Comparison of ENCODE assay signal across 10 mouse cellular contexts in the genomic region with DNA sequence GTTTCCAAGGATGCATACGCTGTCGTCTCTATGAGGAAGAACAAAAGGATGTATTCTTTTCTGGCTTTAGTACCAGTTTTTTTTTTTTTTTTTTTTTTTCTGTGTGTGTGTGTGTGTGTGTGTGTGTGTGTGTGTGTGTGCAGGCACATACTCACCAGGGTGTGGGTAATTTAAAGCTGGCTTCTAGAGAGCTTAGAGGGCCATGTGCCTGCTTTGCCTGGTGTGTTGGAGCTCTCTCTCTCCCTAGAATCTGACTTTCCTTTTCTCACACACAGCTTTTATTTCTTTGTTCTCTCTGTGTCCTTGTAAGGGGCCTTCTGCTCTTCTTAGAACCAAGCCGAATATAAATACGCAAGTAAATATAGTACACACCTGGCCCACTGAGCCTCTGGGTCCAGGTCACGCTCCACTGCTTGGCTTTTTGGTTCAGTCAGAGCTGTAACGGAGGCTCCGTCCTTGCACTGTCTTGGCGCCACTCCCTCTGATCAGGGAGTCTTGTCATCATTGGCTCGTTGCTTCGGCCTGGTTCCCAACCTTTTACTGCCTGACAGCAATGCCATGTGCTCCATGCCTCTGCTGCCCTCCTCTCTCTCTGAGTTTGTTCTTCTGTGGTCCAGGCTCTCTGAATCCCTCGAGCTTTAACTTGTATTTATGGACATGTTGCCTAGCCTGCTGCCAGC.
A peak's percentile ranks its signal among the peaks of the same experiment; 100 is the strongest.
DNase-seq lines count a peak whose midpoint lies in the region; ATAC-seq and TF ChIP-seq lines count a peak whose summit lies in the region.
"Had no signal": no experiment of that assay in that cellular context is flagged by ENCODE, and none has a peak within 500 bp of the region (broad histone marks: within the 10 kb centered on the region; RNA-seq: fewer than 3 reads in every experiment).

No protein-coding gene starts in this region.

- no peak overlapping the region for H3K9ac ChIP-seq in forebrain, postnatal 0 days
- no peak overlapping the region for H3K9ac ChIP-seq in forebrain, embryonic 12.5 days
- H3K9ac ChIP-seq in hindbrain, embryonic 16.5 days (ENCODE audit: low read depth, low read length) = no peak overlapping the region
- H3K9ac ChIP-seq: neural tube, embryonic 12.5 days had no signal

- no peaks in the 10 kb centered on the region for H3K9me3 ChIP-seq in forebrain, postnatal 0 days (ENCODE audit: low read length)
- no peaks in the 10 kb centered on the region for H3K9me3 ChIP-seq in forebrain, embryonic 12.5 days
- H3K9me3 ChIP-seq in hindbrain, embryonic 16.5 days (ENCODE audit: control insufficient read depth, low read length) = no peaks in the 10 kb centered on the region
- H3K9me3 ChIP-seq: neural tube, embryonic 12.5 days had no signal

- no peak overlapping the region for H3K4me2 ChIP-seq in forebrain, postnatal 0 days (ENCODE audit: low read depth)
- no peak overlapping the region for H3K4me2 ChIP-seq in forebrain, embryonic 12.5 days
- H3K4me2 ChIP-seq in hindbrain, embryonic 16.5 days (ENCODE audit: low read length) = no peak overlapping the region
- H3K4me2 ChIP-seq: neural tube, embryonic 12.5 days had no signal

- no peaks in the 10 kb centered on the region for H3K36me3 ChIP-seq in forebrain, postnatal 0 days (ENCODE audit: insufficient read depth)
- H3K36me3 ChIP-seq in forebrain, embryonic 12.5 days (replicated peaks) = no peaks in the 10 kb centered on the region
- no peaks in the 10 kb centered on the region for H3K36me3 ChIP-seq in hindbrain, embryonic 16.5 days (ENCODE audit: control insufficient read depth, insufficient read depth, low read length)
- H3K36me3 ChIP-seq: neural tube, embryonic 12.5 days had no signal

- no peaks in the 10 kb centered on the region for H3K27me3 ChIP-seq in forebrain, postnatal 0 days (ENCODE audit: insufficient read depth, low read length)
- H3K27me3 ChIP-seq in forebrain, embryonic 12.5 days = no peaks in the 10 kb centered on the region
- no peaks in the 10 kb centered on the region for H3K27me3 ChIP-seq in hindbrain, embryonic 16.5 days (replicated peaks; ENCODE audit: control insufficient read depth, insufficient read depth, low read length)
- H3K27me3 ChIP-seq: neural tube, embryonic 12.5 days had no signal

- peak overlapping the region; percentile 50; the same call in 1 of the 2 replicates for H3K27ac ChIP-seq in forebrain, postnatal 0 days (ENCODE audit: low read depth, low read length)
- no peak overlapping the region for H3K27ac ChIP-seq in forebrain, embryonic 12.5 days
- H3K27ac ChIP-seq in hindbrain, embryonic 16.5 days (ENCODE audit: low read depth, low read length) = peak overlapping the region; percentile 45; the same call in 1 of the 2 replicates
- H3K27ac ChIP-seq: neural tube, embryonic 12.5 days had no signal

- H3K4me3 ChIP-seq in forebrain, postnatal 0 days (ENCODE audit: low read depth, low read length) = no peak overlapping the region
- no peak overlapping the region for H3K4me3 ChIP-seq in forebrain, embryonic 12.5 days (replicated peaks)
- no peak overlapping the region for H3K4me3 ChIP-seq in hindbrain, embryonic 16.5 days (ENCODE audit: low read length)
- H3K4me3 ChIP-seq: neural tube, embryonic 12.5 days had no signal

- DNase-seq in forebrain, postnatal 0 days = peak; percentile 43
- peak; percentile 31 for DNase-seq in adrenal gland, adult 2 months
- peak; percentile 82 for DNase-seq in cerebellum, adult 9-11 months
- DNase-seq in T-cell, adult 2 months (ENCODE audit: low spot score) = no peak
- no peak for DNase-seq in urinary bladder, postnatal 25 days (ENCODE audit: low spot score)
- no peak for DNase-seq in spleen, postnatal 36 days (ENCODE audit: low spot score in 2 of 2)
- DNase-seq: lung, postnatal 14 days had no signal

- TF ChIP-seq CTCF in forebrain, postnatal 0 days (IDR thresholded peaks at IDR 0.05; ENCODE audit: low read depth) = no peak

- peaks cover 3% of the 10 kb centered on the region; the same call in 1 of the 2 replicates for H3K4me1 ChIP-seq in forebrain, postnatal 0 days (ENCODE audit: insufficient read depth)
- peaks cover 4% of the 10 kb centered on the region for H3K4me1 ChIP-seq in forebrain, embryonic 12.5 days
- peaks cover 7% of the 10 kb centered on the region; the same call in 1 of the 2 replicates for H3K4me1 ChIP-seq in hindbrain, embryonic 16.5 days (ENCODE audit: control insufficient read depth, insufficient read depth, low read depth, low read length)
- H3K4me1 ChIP-seq: neural tube, embryonic 12.5 days had no signal

- peak; percentile 69 for ATAC-seq in forebrain, postnatal 0 days
- ATAC-seq in forebrain, embryonic 12.5 days (ENCODE audit: low FRiP score) = no peak
- peak; percentile 75 for ATAC-seq in hindbrain, embryonic 16.5 days

- WGBS in forebrain, postnatal 0 days = 54% methylated on average over 11 of the region's 11 CpGs
- WGBS in forebrain, embryonic 12.5 days = 65% methylated on average over 11 of the region's 11 CpGs
- 56% methylated on average over 11 of the region's 11 CpGs for WGBS in hindbrain, embryonic 16.5 days

Comparison
In these comparisons a context has a peak if more than half of its experiments do, and no peak if none do; other contexts are left out.
1. DNase-seq: peak in forebrain, postnatal 0 days (single experiment), adrenal gland, adult 2 months (single experiment) and cerebellum, adult 9-11 months (single experiment); none in T-cell, adult 2 months (single experiment), urinary bladder, postnatal 25 days (single experiment) and spleen, postnatal 36 days (0 of 2).